Mouse (Mus musculus): ENCODE data around the gene Htt.

DNA sequence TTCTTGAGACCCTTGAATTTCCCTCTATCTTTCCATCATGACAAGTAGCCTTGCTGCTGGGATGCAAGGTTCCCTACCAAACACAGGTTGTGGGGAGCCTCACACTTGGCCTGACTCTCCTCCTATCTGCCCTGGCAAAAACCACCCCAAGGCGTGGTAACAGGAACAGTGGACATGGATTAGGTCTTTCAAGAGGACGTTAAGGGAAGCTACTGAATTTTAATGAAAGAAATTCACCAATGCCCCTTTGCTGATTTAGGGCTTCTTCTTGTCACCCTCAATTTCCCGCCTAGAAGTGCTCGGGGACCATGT lies 148.9 kb downstream of the Htt start:
- TF ChIP-seq POLR2A (IDR thresholded peaks at IDR 0.05; ENCODE audit: borderline replicate concordance, extremely low read depth, low read depth, low read length) (no peak), CTCF (IDR thresholded peaks at IDR 0.05; ENCODE audit: insufficient read depth, low read length) (no peak)
